Mouse (Mus musculus) hindbrain, embryonic 13.5 days (tissue): ENCODE measurements around the gene Pex7. TPM values are rescaled to one million over a fixed set of nuclear protein-coding genes. Genes with fewer than 3 reads are reported as not detected.

Experiments
- ATAC-seq: fragments of 200-750 bp; cut with Nextera tagmentation; 2 replicates; pipeline ENCODE4 v1.8.0; 2017; ENCODE audit warnings: moderate TSS enrichment; ENCODE audit not compliant: low FRiP score
- H3K27ac ChIP-seq: fragments of 300-500 bp; sonication (generic); 2 replicates; pipeline ENCODE4 v1.5.1; 2015; ENCODE audit warnings: inconsistent platforms, mild to moderate bottlenecking, moderate library complexity
- H3K27me3 ChIP-seq: fragments of 300-500 bp; sonication (generic); 2 replicates; pipeline ENCODE4 v1.6.1; 2015; ENCODE audit warnings: mild to moderate bottlenecking, inconsistent platforms
- H3K36me3 ChIP-seq: fragments of 300-500 bp; sonication (generic); 2 replicates; pipeline ENCODE4 v1.6.1; 2015; ENCODE audit warnings: mild to moderate bottlenecking, inconsistent platforms
- H3K4me1 ChIP-seq: fragments of 300-500 bp; sonication (generic); replicated peaks from 2 replicates; pipeline ENCODE4 v1.6.1; 2015; ENCODE audit warnings: inconsistent platforms
- H3K4me2 ChIP-seq: fragments of 300-500 bp; sonication (generic); 2 replicates; pipeline ENCODE4 v1.6.1; 2015; ENCODE audit warnings: inconsistent platforms, mild to moderate bottlenecking, moderate library complexity
- H3K4me3 ChIP-seq: fragments of 300-500 bp; sonication (generic); 2 replicates; pipeline ENCODE4 v1.5.1; 2015; ENCODE audit warnings: mild to moderate bottlenecking, inconsistent platforms
- H3K9ac ChIP-seq: fragments of 300-500 bp; sonication (generic); 2 replicates; pipeline ENCODE4 v1.6.1; 2015; ENCODE audit warnings: mild to moderate bottlenecking, inconsistent platforms
- H3K9me3 ChIP-seq: fragments of 300-500 bp; sonication (generic); 2 replicates; pipeline ENCODE4 v1.6.1; 2016; ENCODE audit warnings: inconsistent platforms
- WGBS: fragments of 180-500 bp; shearing (Covaris S2); methylation state at CpG from one replicate; pipeline ENCODE4 v1.1.7; 2015; 5-methylcytosine and 5-hydroxymethylcytosine counted together
- polyA plus RNA-seq: library from polyadenylated mRNA; unstranded; fragments of >200 nt; fragmentation: Nextera tagmentation; extraction: Ambion mirVana; gene quantifications from 2 replicates; pipeline ENCODE4 v1.2.1, GENCODE M21; 2015

Pex7 gene
- polyA plus RNA-seq, 1 experiment from 2014 or later, result 24.8 TPM

GRCm38 (mm10) chr10:19893146-19893545 is 14.3 kb downstream of the Pex7 start:
- 79% methylated on average over 6 of the region's 6 CpGs for WGBS
- H3K36me3 ChIP-seq, result peaks cover 9% of the 10 kb centered on the region
- H3K27me3 ChIP-seq, result no peaks in the 10 kb centered on the region
- no peaks in the 10 kb centered on the region for H3K9me3 ChIP-seq
- H3K4me2 ChIP-seq, result no peak overlapping the region
- H3K9ac ChIP-seq, result no peak overlapping the region
- no peak for ATAC-seq
- H3K4me1 ChIP-seq, result no peaks in the 10 kb centered on the region
- H3K27ac ChIP-seq, result no peak overlapping the region
- H3K4me3 ChIP-seq, result no peak overlapping the region

- no peak overlapping the region for H3K9ac ChIP-seq
- no peak overlapping the region for H3K4me2 ChIP-seq
- H3K9me3 ChIP-seq, result no peaks in the 10 kb centered on the region
- no peaks in the 10 kb centered on the region for H3K4me1 ChIP-seq
- H3K27ac ChIP-seq, result no peak overlapping the region
- H3K36me3 ChIP-seq, result peaks cover 9% of the 10 kb centered on the region
- H3K27me3 ChIP-seq, result no peaks in the 10 kb centered on the region
- no peak for ATAC-seq
- 45% methylated on average over 3 of the region's 3 CpGs for WGBS
- no peak overlapping the region for H3K4me3 ChIP-seq
Measured at GRCm38 (mm10) chr10:19891686-19892085, 15.8 kb downstream of the Pex7 start.

GRCm38 (mm10) chr10:19889908-19890307 is 17.6 kb downstream of the Pex7 start:
- Histone ChIP-seq H3K27me3 (no peaks in the 10 kb centered on the region), H3K27ac (no peak overlapping the region), H3K9me3 (no peaks in the 10 kb centered on the region), H3K4me2 (no peak overlapping the region), H3K4me1 (no peaks in the 10 kb centered on the region), H3K4me3 (no peak overlapping the region), H3K36me3 (peaks cover 9% of the 10 kb centered on the region), H3K9ac (no peak overlapping the region)
- no peak for ATAC-seq
- WGBS, result 85% methylated on average over 3 of the region's 3 CpGs

DNA sequence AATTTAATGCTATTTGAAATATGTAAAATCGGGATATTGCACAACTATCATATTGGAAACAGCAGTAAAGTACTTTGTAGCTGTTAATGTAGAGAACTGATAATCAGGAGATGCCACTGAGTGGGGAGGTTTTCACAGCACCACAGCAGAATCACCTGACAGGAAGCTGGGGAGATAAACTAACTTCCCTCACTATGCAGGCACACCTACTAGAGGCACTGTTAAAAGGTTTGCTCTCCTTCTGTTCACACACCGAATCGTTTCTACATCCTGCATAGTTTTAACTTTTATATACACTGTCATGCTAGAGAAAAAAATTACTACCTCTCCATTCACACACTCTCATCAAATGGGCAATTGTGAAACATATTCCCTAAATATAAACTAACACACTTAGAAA is 21.2 kb downstream of the Pex7 start:
- Histone ChIP-seq H3K9ac (no peak overlapping the region), H3K4me2 (no peak overlapping the region), H3K4me3 (no peak overlapping the region), H3K27ac (no peak overlapping the region), H3K4me1 (no peaks in the 10 kb centered on the region), H3K36me3 (peaks cover 6% of the 10 kb centered on the region), H3K27me3 (no peaks in the 10 kb centered on the region), H3K9me3 (no peaks in the 10 kb centered on the region)
- 86% methylated on average over 3 of the region's 3 CpGs for WGBS
- no peak for ATAC-seq

DNA sequence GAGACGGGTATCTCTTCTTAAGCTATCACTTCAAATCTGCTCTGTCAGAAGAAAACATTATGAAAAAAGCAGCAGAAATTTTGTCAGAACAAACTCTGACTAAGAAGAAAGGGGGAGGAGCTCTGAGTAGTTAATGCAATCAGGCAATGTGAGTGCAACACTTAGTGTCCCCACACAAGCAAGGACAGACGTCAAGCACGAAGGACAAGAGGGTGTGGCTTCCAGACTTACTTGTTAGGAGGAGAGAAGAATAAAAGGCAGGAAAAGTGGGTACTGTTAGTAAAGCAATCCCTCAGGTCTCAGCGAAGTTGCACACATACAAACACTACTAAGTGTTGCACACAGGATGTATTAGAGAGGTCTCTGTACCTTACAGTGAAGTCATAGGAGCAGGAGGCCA is 23.1 kb downstream of the Pex7 start:
- no peak overlapping the region for H3K4me2 ChIP-seq
- H3K27me3 ChIP-seq, result no peaks in the 10 kb centered on the region
- H3K9me3 ChIP-seq, result no peaks in the 10 kb centered on the region
- peaks cover 6% of the 10 kb centered on the region for H3K36me3 ChIP-seq
- H3K4me3 ChIP-seq, result no peak overlapping the region
- ATAC-seq, result no peak
- H3K4me1 ChIP-seq, result no peaks in the 10 kb centered on the region
- no peak overlapping the region for H3K27ac ChIP-seq
- H3K9ac ChIP-seq, result no peak overlapping the region
- WGBS, result 74% methylated on average over 4 of the region's 4 CpGs

DNA sequence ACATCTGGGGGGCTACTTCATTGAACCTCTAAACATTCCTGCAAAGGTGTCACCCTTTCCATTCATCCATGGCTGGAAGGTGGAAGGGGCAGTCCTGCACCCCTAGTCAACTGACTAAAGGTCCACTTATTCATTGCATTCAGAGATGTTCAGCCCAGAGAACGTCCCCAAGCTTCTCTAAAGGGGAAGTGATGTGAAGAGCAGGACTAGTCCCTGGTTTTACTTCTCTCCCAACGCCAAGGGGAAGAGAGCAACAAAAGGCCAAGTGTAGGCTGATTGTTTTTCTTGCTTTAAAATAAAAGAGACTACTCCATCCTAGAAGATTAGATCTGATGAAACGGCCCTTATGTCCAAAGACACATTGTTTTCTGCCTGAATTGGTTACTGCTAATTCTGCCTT is 27.1 kb downstream of the Pex7 start:
- Histone ChIP-seq H3K9ac (no peak overlapping the region), H3K4me2 (no peak overlapping the region), H3K9me3 (no peaks in the 10 kb centered on the region), H3K36me3 (no peaks in the 10 kb centered on the region; the same call in 1 of the 2 replicates), H3K4me1 (peaks cover 6% of the 10 kb centered on the region), H3K27me3 (no peaks in the 10 kb centered on the region), H3K4me3 (no peak overlapping the region), H3K27ac (no peak overlapping the region)
- 74% methylated on average over 3 of the region's 3 CpGs for WGBS
- ATAC-seq, result no peak

DNA sequence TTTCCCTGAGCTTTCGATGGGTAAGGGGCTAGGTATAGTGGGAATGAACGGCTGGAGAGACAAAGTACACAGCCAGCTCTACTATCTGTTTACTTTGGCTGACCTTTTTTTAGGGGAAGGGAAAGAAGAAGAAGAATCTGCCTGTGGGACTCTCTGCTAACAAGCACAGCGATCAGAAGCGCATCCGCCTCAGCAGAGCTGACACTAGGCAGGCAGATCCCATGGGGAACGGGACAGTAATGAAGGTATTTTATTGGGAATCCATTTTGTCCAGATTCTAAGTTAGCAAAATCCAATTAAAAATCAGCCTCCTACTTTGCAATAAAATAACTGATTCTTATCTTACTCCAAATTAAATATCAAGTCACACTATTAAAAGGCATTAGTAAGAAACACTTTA is 28.3 kb downstream of the Pex7 start:
- 0 out of 2 replicates have a peak overlapping the region, but pooled peaks have one; percentile 8 for H3K27ac ChIP-seq
- 66% methylated on average over 6 of the region's 6 CpGs for WGBS
- no peak for ATAC-seq

GRCm38 (mm10) chr10:19877679-19878078 is 29.8 kb downstream of the Pex7 start:
- no peaks in the 10 kb centered on the region for H3K27me3 ChIP-seq
- no peaks in the 10 kb centered on the region for H3K36me3 ChIP-seq
- no peaks in the 10 kb centered on the region for H3K9me3 ChIP-seq
- ATAC-seq, result no peak
- H3K4me3 ChIP-seq, result no peak overlapping the region
- no peak overlapping the region for H3K27ac ChIP-seq
- WGBS, result 89% methylated on average over 9 of the region's 9 CpGs
- no peak overlapping the region for H3K9ac ChIP-seq
- H3K4me2 ChIP-seq, result no peak overlapping the region
- peaks cover 6% of the 10 kb centered on the region for H3K4me1 ChIP-seq

More for the DNA sequence above, 28.3 kb downstream of the Pex7 start:
- Histone ChIP-seq H3K4me3 (no peak overlapping the region), H3K27me3 (no peaks in the 10 kb centered on the region), H3K9me3 (no peaks in the 10 kb centered on the region), H3K4me2 (no peak overlapping the region), H3K36me3 (no peaks in the 10 kb centered on the region), H3K9ac (no peak overlapping the region), H3K4me1 (peaks cover 6% of the 10 kb centered on the region)

GRCm38 (mm10) chr10:19877257-19877656 is 30.2 kb downstream of the Pex7 start:
- no peak overlapping the region for H3K4me3 ChIP-seq
- H3K27ac ChIP-seq, result no peak overlapping the region
- H3K9ac ChIP-seq, result no peak overlapping the region
- H3K9me3 ChIP-seq, result no peaks in the 10 kb centered on the region
- no peaks in the 10 kb centered on the region for H3K27me3 ChIP-seq
- H3K36me3 ChIP-seq, result no peaks in the 10 kb centered on the region
- no peak overlapping the region for H3K4me2 ChIP-seq
- no peak for ATAC-seq
- WGBS, result 89% methylated on average over 8 of the region's 8 CpGs
- H3K4me1 ChIP-seq, result peaks cover 6% of the 10 kb centered on the region

DNA sequence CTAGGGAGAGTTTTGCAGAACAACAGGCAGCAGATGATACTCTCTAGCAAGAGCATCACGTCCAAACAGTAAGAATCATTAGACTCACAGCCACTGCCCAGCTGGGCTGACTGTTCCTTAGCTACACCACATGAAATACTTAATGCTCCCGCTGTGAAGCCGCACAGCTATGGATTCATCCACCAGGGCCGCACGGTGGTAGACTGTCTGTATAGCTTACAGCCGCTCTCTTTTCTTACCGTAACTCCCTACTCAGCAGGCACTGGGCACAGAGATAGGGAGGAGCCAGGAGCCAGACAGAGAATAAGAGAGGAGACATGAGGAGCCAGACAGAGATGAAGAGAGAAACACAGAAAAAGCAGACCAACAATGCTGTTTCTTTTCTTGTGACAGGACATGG is 30.8 kb downstream of the Pex7 start:
- H3K4me3 ChIP-seq, result no peak overlapping the region
- ATAC-seq, result peak; percentile 63
- H3K4me2 ChIP-seq, result no peak overlapping the region
- no peaks in the 10 kb centered on the region for H3K9me3 ChIP-seq
- H3K36me3 ChIP-seq, result no peaks in the 10 kb centered on the region
- 46% methylated on average over 7 of the region's 7 CpGs for WGBS
- peaks cover 6% of the 10 kb centered on the region for H3K4me1 ChIP-seq
- H3K27me3 ChIP-seq, result no peaks in the 10 kb centered on the region
- H3K27ac ChIP-seq, result 0 out of 2 replicates have a peak overlapping the region, but pooled peaks have one; percentile 6
- no peak overlapping the region for H3K9ac ChIP-seq

DNA sequence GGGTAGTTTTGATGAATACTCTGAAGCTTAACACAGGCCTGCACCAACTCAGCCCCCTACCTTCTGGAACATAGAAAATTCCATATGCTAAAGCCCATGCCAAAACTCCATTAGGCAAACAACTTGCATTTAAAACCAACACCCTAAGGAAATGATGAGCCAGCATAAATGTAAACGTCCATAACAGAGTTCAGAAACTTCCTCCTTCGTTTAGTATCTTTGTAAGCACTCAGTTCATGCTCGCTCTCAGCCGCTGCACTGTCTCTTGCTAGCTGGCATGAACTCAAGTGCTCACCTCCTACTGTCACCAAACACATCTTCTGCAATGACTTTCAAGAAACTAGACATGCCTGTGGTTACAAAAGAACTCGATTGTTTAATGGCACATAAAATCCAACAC is 32.1 kb downstream of the Pex7 start:
- WGBS, result 95% methylated on average over 5 of the region's 5 CpGs
- no peak overlapping the region for H3K4me3 ChIP-seq
- H3K4me2 ChIP-seq, result no peak overlapping the region
- H3K4me1 ChIP-seq, result peaks cover 6% of the 10 kb centered on the region
- no peak overlapping the region for H3K9ac ChIP-seq
- ATAC-seq, result no peak
- no peaks in the 10 kb centered on the region for H3K9me3 ChIP-seq
- H3K27ac ChIP-seq, result no peak overlapping the region
- no peaks in the 10 kb centered on the region for H3K36me3 ChIP-seq
- H3K27me3 ChIP-seq, result no peaks in the 10 kb centered on the region

DNA sequence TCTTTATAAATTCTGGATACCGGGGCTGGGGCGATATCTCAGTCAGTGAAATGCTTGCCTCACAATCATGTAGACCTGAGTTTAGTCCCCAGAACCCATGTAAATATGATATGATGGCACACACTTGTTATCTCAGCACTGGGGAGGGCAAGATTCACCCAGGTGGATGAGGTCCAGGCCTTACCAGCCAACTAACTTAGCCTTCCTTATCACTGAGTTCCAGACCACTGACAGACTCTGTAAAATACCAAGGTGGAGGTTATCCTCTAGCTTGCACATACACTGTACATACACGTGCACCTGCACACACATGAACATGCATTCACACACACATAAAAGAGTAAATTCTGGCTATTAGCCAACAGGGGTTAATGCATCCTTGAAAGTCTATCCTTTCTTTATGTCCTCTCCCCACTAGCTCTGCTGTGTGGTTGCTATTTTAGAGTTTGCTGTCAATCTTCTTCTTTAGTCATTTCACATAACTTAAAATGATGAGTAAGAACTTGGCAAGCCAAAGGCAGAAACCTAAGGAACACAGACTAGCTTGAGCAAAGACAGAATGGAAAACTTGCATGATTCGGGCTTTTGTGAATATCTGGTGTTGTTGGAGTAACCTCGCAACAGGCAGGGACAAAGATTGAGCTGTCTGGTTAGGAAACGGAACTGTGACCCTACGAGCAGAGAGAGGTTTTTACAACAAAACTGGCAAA is 51.7 kb downstream of the Pex7 start:
- Histone ChIP-seq H3K4me3 (no peak overlapping the region), H3K27me3 (peaks cover 42% of the 10 kb centered on the region), H3K9me3 (no peaks in the 10 kb centered on the region), H3K9ac (no peak overlapping the region), H3K36me3 (no peaks in the 10 kb centered on the region), H3K27ac (no peak overlapping the region), H3K4me2 (no peak overlapping the region), H3K4me1 (peaks cover 15% of the 10 kb centered on the region)
- 93% methylated on average over 7 of the region's 7 CpGs for WGBS
- no peak for ATAC-seq

- no peak overlapping the region for H3K27ac ChIP-seq
- H3K9me3 ChIP-seq, result no peaks in the 10 kb centered on the region
- H3K4me2 ChIP-seq, result no peak overlapping the region
- peaks cover 34% of the 10 kb centered on the region for H3K4me1 ChIP-seq
- peaks cover 63% of the 10 kb centered on the region for H3K27me3 ChIP-seq
- H3K4me3 ChIP-seq, result no peak overlapping the region
- no peaks in the 10 kb centered on the region for H3K36me3 ChIP-seq
- H3K9ac ChIP-seq, result no peak overlapping the region
- ATAC-seq, result no peak
- 85% methylated on average over 2 of the region's 2 CpGs for WGBS
Measured at GRCm38 (mm10) chr10:19853609-19854008, 53.9 kb downstream of the Pex7 start.
